Comparison of ENCODE assay signal across 24 mouse cellular contexts in genomic region chr14:47535096-47535495, GRCm38 (mm10). TPM values are rescaled to one million over a fixed set of nuclear protein-coding genes. Genes with fewer than 3 reads are reported as not detected.
DNase-seq lines count a peak whose midpoint lies in the region; ATAC-seq and TF ChIP-seq lines count a peak whose summit lies in the region.
"Had no signal": no experiment of that assay in that cellular context is flagged by ENCODE, and none has a peak within 500 bp of the region (broad histone marks: within the 10 kb centered on the region; RNA-seq: fewer than 3 reads in every experiment).

No protein-coding gene starts in this region.

- H3K9ac ChIP-seq in liver, adult 2 months (ENCODE audit: low read depth, low read length) = no peak overlapping the region
- no peak overlapping the region for H3K9ac ChIP-seq in liver, embryonic 11.5 days (ENCODE audit: low read depth, low read length)
- H3K9ac ChIP-seq: embryonic facial prominence, embryonic 15.5 days; neural tube, embryonic 13.5 days had no signal

- H3K9me3 ChIP-seq in liver, embryonic 11.5 days (ENCODE audit: control insufficient read depth, low read length) = no peaks in the 10 kb centered on the region
- H3K9me3 ChIP-seq: embryonic facial prominence, embryonic 15.5 days; megakaryocyte, embryonic 14.5 days; neural tube, embryonic 13.5 days had no signal

- H3K36me3 ChIP-seq in liver, adult 2 months (ENCODE audit: control insufficient read depth, insufficient read depth, low read length) = no peaks in the 10 kb centered on the region; the same call in 1 of the 2 replicates
- peaks cover 2% of the 10 kb centered on the region; the same call in 1 of the 2 replicates for H3K36me3 ChIP-seq in liver, embryonic 11.5 days (ENCODE audit: control insufficient read depth, insufficient read depth, low read length)
- no peaks in the 10 kb centered on the region for H3K36me3 ChIP-seq in thymus, adult 2 months (ENCODE audit: control insufficient read depth, insufficient read depth, low read length)
- H3K36me3 ChIP-seq: embryonic facial prominence, embryonic 15.5 days had no signal

- no peak overlapping the region for H3K4me3 ChIP-seq in liver, adult 2 months (ENCODE audit: insufficient read depth, low read depth, low read length)
- no peak overlapping the region for H3K4me3 ChIP-seq in liver, embryonic 11.5 days (ENCODE audit: low read depth, low read length)
- H3K4me3 ChIP-seq in thymus, adult 2 months (ENCODE audit: control insufficient read depth, insufficient read depth, low read length) = no peak overlapping the region
- H3K4me3 ChIP-seq: embryonic facial prominence, embryonic 15.5 days; megakaryocyte, embryonic 14.5 days; neural tube, embryonic 13.5 days had no signal

- 27% methylated on average over 1 of the region's 1 CpGs for WGBS in liver, adult 2 months
- 74% methylated on average over 1 of the region's 1 CpGs for WGBS in liver, embryonic 11.5 days
- 21% methylated on average over 1 of the region's 1 CpGs for WGBS in large intestine, adult 2 months
- 92% methylated on average over 1 of the region's 1 CpGs for WGBS in thymus, adult 2 months

- peak overlapping the region; percentile 83 for H3K27ac ChIP-seq in liver, adult 2 months (replicated peaks; ENCODE audit: insufficient read depth, low read depth, low read length)
- no peak overlapping the region for H3K27ac ChIP-seq in liver, embryonic 11.5 days (ENCODE audit: low read depth, low read length)
- H3K27ac ChIP-seq in thymus, adult 2 months (ENCODE audit: control insufficient read depth, insufficient read depth, low read length) = no peak overlapping the region
- H3K27ac ChIP-seq: embryonic facial prominence, embryonic 15.5 days; neural tube, embryonic 13.5 days had no signal

- peaks cover 21% of the 10 kb centered on the region for H3K4me1 ChIP-seq in liver, adult 2 months (ENCODE audit: control insufficient read depth, insufficient read depth, low read length)
- H3K4me1 ChIP-seq in liver, embryonic 11.5 days (replicated peaks; ENCODE audit: control insufficient read depth, insufficient read depth, low read length) = peaks cover 23% of the 10 kb centered on the region
- H3K4me1 ChIP-seq in thymus, adult 2 months (replicated peaks; ENCODE audit: control insufficient read depth, insufficient read depth, low read length) = peaks cover 4% of the 10 kb centered on the region; the same call in 1 of the 2 replicates

- 0 out of 2 replicates have a peak, but pooled peaks have one; percentile 30 for TF ChIP-seq POLR2A in liver, adult 2 months (IDR thresholded peaks at IDR 0.05; ENCODE audit: extremely low read depth, insufficient read depth, low read length)
- no peak for TF ChIP-seq POLR2A in thymus, adult 2 months (IDR thresholded peaks at IDR 0.05; ENCODE audit: control insufficient read depth, extremely low read depth, insufficient read depth, low read length, poor library complexity)

- no peaks in the 10 kb centered on the region for H3K79me2 ChIP-seq in liver, adult 2 months (ENCODE audit: control insufficient read depth, insufficient read depth, low read length)

- TF ChIP-seq CTCF in liver, adult 2 months (IDR thresholded peaks at IDR 0.05; ENCODE audit: low read depth, low read length) = no peak
- TF ChIP-seq CTCF in thymus, adult 2 months (IDR thresholded peaks at IDR 0.05; ENCODE audit: borderline replicate concordance, control insufficient read depth, extremely low read depth, insufficient read depth, low read length, poor library complexity) = no peak

- DNase-seq in gastrocnemius, postnatal 25 days = peak; percentile 27
- no peak for DNase-seq in gastrocnemius, postnatal 36 days
- peak; percentile 96 for DNase-seq in liver, adult 2 months (ENCODE audit: extremely low read depth, low read depth, low spot score)
- DNase-seq in liver, embryonic 11.5 days (ENCODE audit: low spot score) = no peak
- DNase-seq in large intestine, adult 2 months (ENCODE audit: low read depth, low spot score) = peak; percentile 93
- peak; percentile 31 for DNase-seq in yolk sac, embryonic 10.5 days (ENCODE audit: low spot score)
- DNase-seq in cerebellum, postnatal 25 days = no peak
- no peak for DNase-seq in thymus, adult 2 months
- DNase-seq: adrenal gland, postnatal 25 days; cerebellum, adult 11 months; cerebellum, postnatal 36 days; heart, postnatal 36 days; layer of hippocampus, postnatal 36 days; lung, postnatal 14 days; midbrain, embryonic 14.5 days; right cerebral cortex, adult 18-20 months; thymus, postnatal 4 days had no signal

- no peak overlapping the region for H3K4me2 ChIP-seq in liver, embryonic 11.5 days
- H3K4me2 ChIP-seq: embryonic facial prominence, embryonic 15.5 days; heart, embryonic 11.5 days; neural tube, embryonic 13.5 days had no signal

- H3K27me3 ChIP-seq in liver, adult 2 months (ENCODE audit: control insufficient read depth, insufficient read depth, low read length) = no peaks in the 10 kb centered on the region
- H3K27me3 ChIP-seq in liver, embryonic 11.5 days (replicated peaks; ENCODE audit: control insufficient read depth, insufficient read depth, low read length) = no peaks in the 10 kb centered on the region
- no peaks in the 10 kb centered on the region for H3K27me3 ChIP-seq in thymus, adult 2 months (ENCODE audit: control insufficient read depth, insufficient read depth, low read length)
- H3K27me3 ChIP-seq: embryonic facial prominence, embryonic 15.5 days; megakaryocyte, embryonic 14.5 days; neural tube, embryonic 13.5 days; Patski had no signal

- intact Hi-C loops in gastrocnemius, postnatal 36 days (cut with DNase I) = loop anchor here (2.0 to 10.0 kb wide), 2 partner anchors 64 to 200 kb away; no protein-coding TSS in a partner anchor

- ATAC-seq in liver, embryonic 11.5 days (replicated peaks; ENCODE audit: low FRiP score) = no peak
- ATAC-seq: forebrain, embryonic 16.5 days; hindbrain, embryonic 16.5 days; Patski had no signal

RNA-seq across cellular contexts. Expression of gene Atg14, which starts 35.4 kb away (rescaled TPM):
- 1 to 10 TPM; 5.3 to 6.4 TPM for total RNA-seq in gastrocnemius, postnatal 25 days (2021)
- 1 to 10 TPM; 6.0 to 8.1 TPM for total RNA-seq in gastrocnemius, postnatal 36 days (2021)
- total RNA-seq in liver, adult 2 months (2014; rRNA removed) = 13.0 and 13.5 TPM in 2 replicates
- polyA plus RNA-seq in liver, adult 2 months (2012; rRNA removed) = 7.4 and 8.9 TPM in 2 replicates
- polyA plus RNA-seq in liver, embryonic 11.5 days (2014; fragmentation: Nextera tagmentation; extraction: Ambion mirVana) = 9.8 and 10.2 TPM in 2 replicates
- 5.5 and 6.8 TPM in 2 replicates for polyA plus RNA-seq in large intestine, adult 2 months (2012; rRNA removed)
- polyA plus RNA-seq in thymus, adult 2 months (2012; rRNA removed) = 7.8 and 8.5 TPM in 2 replicates

Comparison
In these comparisons a context has a peak if more than half of its experiments do, and no peak if none do; other contexts are left out.
1. DNase-seq: peak in gastrocnemius, postnatal 25 days (single experiment), liver, adult 2 months (single experiment), large intestine, adult 2 months (single experiment) and yolk sac, embryonic 10.5 days (single experiment); none in gastrocnemius, postnatal 36 days (0 of 2), liver, embryonic 11.5 days (single experiment), cerebellum, postnatal 25 days (0 of 2) and thymus, adult 2 months (single experiment).